Mouse (Mus musculus): ENCODE data around the gene Eml6.
"Not testable (repeated sequence)": the region's sequence is repeated elsewhere in the genome, so short reads cannot be mapped to it uniquely, and the experiment has no call there.

Eml6 gene

DNA sequence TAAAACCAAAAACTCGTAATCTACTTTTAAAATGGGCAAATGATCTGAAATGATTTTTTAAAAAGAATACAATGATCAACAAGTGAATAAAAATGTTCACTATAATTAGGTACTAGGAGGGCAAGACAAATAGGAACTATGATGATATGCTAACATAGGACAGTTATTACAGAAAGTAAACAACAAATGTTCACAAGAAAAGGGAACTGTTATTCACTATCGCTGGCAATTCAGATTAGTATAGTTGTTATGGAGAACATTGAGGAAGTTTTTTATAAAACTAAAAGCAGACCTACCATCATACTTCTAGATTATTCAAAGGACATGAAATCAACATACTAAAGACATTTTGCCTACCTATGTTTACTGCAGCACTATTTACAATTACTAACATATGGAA, 155.7 kb downstream of the Eml6 start:
- CTCF ChIA-PET, result interaction anchor here in 1 of 4 experiments (1.2 kb wide), 1 partner anchor 15 kb away, joined by 3 read pairs; no protein-coding TSS in a partner anchor
- POLR2A ChIA-PET, result interaction anchor here in 1 of 4 experiments (0.6 kb wide), 1 partner anchor 13 kb away, joined by 3 read pairs; no protein-coding TSS in a partner anchor

GRCm38 (mm10) chr11:29864269-29864668, 161.6 kb downstream of the Eml6 start:
- ChIA-PET CTCF (no interaction called here), POLR2A (no interaction called here)

DNA sequence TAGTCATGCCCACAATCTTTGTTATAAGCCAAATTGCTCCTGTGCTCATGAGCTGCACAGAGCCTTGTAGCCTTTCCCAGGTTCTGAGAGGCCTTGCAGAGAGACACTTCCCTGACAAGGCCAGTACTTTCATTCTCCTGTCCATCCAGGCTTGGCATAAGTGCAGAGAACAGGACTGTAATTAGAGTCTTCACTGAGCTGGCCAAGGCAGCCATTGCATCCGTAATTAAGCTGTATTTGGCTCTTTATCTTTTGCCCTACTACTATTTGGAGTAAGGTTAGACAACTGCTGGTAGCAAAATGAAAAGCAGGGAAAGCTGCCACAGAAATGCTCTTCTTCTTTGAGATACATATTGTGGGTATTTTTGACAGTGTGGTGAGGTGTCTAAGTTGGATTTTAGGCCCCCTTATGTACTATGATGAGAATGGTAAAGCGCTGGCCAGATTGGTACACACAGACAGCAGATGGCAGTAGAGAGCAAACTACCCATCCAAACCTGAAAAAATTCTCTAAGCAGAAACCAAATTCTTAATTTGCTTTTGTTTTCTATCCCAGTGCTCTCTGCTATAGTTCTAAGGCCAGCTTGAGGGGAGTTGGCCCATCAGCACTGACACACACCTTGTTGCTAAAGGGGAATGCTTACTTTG, 164.0 kb downstream of the Eml6 start:
- CTCF ChIA-PET, result interaction anchor here (0.5 to 2.3 kb wide), 12 partner anchors 11 to 361 kb away, joined by 3 to 10 read pairs (median 4); no protein-coding TSS in a partner anchor
- POLR2A ChIA-PET, result interaction anchor here in 2 of 4 experiments (0.6 to 1.4 kb wide), 4 partner anchors 101 to 671 kb away, joined by 3 to 14 read pairs (median 5); partner anchors contain the start of gene Prorsd1 (in 1 of the 2)

- CTCF ChIA-PET, result interaction anchor here (0.6 to 2.3 kb wide), 8 partner anchors 11 to 1770 kb away, joined by 3 to 10 read pairs (median 5); no protein-coding TSS in a partner anchor
- POLR2A ChIA-PET, result interaction anchor here in 1 of 4 experiments (0.7 kb wide), 1 partner anchor 672 kb away, joined by 6 read pairs; no protein-coding TSS in a partner anchor
Measured at GRCm38 (mm10) chr11:29861040-29861439, 164.8 kb downstream of the Eml6 start.

GRCm38 (mm10) chr11:29840606-29841227, 185.1 kb downstream of the Eml6 start:
- ChIA-PET CTCF (interaction anchor here in 2 of 4 experiments (0.7 kb wide), 2 partner anchors 22 to 39 kb away, joined by 3 to 4 read pairs; no protein-coding TSS in a partner anchor), POLR2A (interaction anchor here in 2 of 4 experiments (0.6 kb wide), 2 partner anchors 12 to 485 kb away, joined by 3 to 4 read pairs; no protein-coding TSS in a partner anchor)

GRCm38 (mm10) chr11:29839781-29840180, 186.1 kb downstream of the Eml6 start:
- CTCF ChIA-PET, result no interaction called here
- POLR2A ChIA-PET, result interaction anchor here in 1 of 4 experiments (0.8 kb wide), 1 partner anchor 314 kb away, joined by 3 read pairs; the partner anchor contains the start of gene Mtif2

GRCm38 (mm10) chr11:29837066-29837465, 188.8 kb downstream of the Eml6 start:
- POLR2A ChIA-PET, result no interaction called here

DNA sequence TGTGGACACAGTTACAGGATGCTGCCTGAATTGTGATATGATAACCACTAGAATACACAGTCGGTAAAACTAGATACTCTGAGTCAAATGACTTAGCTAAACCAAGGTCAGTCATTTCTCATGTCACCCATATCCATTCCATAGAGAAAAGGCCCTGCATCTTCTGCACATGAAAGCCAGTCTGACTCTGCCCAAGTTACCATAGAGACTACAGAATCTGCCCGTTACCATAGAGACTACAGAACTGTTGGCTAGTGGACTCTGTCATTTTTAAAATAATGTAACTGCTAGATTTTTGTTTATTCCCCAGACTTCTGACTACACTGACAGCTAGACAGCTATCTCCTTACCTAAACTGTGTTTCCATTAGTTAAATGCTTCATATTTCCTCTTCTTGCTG, 198.1 kb downstream of the Eml6 start:
- CTCF ChIA-PET, result no interaction called here
- POLR2A ChIA-PET, result no interaction called here

More at GRCm38 (mm10) chr11:29837066-29837465, 188.8 kb downstream of the Eml6 start:
- CTCF ChIA-PET, result no interaction called here

GRCm38 (mm10) chr11:29826001-29826400, 199.8 kb downstream of the Eml6 start:
- CTCF ChIA-PET, result no interaction called here
- POLR2A ChIA-PET, result interaction anchor here in 1 of 4 experiments (0.8 kb wide), 1 partner anchor 453 kb away, joined by 3 read pairs; the partner anchor contains the start of gene Ccdc88a

DNA sequence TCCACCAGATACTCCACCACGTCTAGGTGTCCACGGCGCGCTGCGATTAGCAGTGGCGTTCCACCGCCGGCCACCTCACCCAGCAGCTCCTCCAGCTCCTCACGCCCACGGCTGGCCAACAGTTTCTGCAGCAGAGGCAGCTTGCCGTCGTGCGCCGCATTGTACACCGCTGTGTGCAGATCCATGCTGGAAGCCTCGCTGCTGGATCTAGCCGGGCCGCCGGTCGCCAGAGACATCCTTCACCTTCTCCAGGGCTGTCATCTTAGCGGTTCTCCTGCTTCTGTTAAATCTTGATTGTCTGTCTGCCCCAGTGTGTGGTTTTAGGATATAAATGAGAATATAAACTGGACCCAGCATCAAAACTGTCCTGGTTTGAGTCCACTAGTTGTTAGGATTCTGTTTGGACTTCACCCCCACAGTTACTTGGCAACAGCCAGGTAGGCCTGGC, 200.5 kb downstream of the Eml6 start, which contains the start of gene 4931440F15Rik:
TSS of gene 4931440F15Rik (minus strand) at position 398 of the 448 bp plus-strand sequence.
- CTCF ChIA-PET, POLR2A ChIA-PET: not testable (repeated sequence)

- POLR2A ChIA-PET, result interaction anchor here in 1 of 4 experiments (1.1 kb wide), 1 partner anchor 276 kb away, joined by 3 read pairs; the partner anchor contains the start of genes Clhc1 and Rps27a
- CTCF ChIA-PET, result interaction anchor here in 1 of 4 experiments (1.1 kb wide), 1 partner anchor 38 kb away, joined by 3 read pairs; no protein-coding TSS in a partner anchor
Measured at GRCm38 (mm10) chr11:29824474-29825270, 201.2 kb downstream of the Eml6 start.

DNA sequence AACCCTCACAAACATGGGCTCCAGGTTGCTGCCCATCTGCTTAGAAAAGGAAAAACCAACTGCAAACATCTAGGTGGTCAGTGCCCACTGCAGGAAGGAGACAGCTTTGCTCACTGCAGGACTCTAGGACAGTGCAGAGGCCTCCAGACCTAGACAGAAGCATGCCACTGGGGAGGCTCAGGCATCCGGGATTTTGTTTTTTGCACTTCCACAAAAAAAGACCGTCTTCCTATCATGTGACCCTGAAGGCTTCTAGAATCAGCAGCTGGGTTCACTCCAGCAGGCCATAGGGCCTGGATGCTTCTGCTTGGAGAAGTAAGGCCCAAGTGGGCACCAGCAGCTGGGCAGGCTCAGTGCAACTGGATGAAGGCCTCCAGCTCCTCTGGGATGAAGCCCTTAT, 202.7 kb downstream of the Eml6 start:
- ChIA-PET CTCF (no interaction called here), POLR2A (no interaction called here)

- ChIA-PET POLR2A (no interaction called here), CTCF (no interaction called here)
Measured at GRCm38 (mm10) chr11:29815670-29816069, 210.2 kb downstream of the Eml6 start.

DNA sequence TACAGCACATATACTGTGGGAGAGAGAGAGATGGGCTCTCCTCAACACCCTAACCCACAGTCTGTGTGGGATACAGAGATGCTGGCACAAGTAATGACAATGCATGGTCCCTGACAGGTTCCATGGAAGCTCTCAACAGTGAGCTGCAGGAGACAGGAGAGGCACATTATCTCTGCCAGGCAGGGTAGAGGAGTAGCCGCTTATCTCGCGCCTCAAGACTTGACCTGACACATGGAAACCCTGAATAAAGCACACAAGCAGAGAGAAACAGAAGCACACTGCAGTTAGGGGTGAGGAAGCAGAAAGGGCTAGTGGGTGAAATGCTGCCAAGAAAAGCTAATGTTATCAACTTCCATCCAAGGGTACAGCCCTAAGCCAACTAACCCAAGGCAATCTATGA, 210.6 kb downstream of the Eml6 start:
- POLR2A ChIA-PET, result interaction anchor here in 2 of 4 experiments (0.5 to 0.7 kb wide), 2 partner anchors 110 to 144 kb away, joined by 3 to 5 read pairs; no protein-coding TSS in a partner anchor
- CTCF ChIA-PET, result no interaction called here

DNA sequence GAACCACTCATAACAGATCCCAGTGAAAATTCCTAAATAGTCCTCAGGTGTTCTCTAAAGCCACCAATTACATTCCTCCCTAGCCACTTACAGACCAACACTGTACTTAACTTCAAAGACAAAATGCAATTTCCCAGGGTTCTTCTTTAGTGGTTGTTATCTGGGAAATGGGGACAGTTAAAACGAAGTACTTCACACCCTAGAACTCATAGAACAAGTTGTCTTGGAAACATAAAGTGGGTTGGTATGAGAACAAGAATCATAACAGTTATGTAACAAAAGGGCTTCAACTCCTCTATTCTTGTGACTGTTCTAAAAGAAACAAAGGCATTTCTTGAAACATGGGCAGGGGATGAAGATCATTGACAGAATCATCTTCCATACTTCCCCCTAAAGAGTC, 212.6 kb downstream of the Eml6 start:
- POLR2A ChIA-PET, result no interaction called here
- CTCF ChIA-PET, result no interaction called here

DNA sequence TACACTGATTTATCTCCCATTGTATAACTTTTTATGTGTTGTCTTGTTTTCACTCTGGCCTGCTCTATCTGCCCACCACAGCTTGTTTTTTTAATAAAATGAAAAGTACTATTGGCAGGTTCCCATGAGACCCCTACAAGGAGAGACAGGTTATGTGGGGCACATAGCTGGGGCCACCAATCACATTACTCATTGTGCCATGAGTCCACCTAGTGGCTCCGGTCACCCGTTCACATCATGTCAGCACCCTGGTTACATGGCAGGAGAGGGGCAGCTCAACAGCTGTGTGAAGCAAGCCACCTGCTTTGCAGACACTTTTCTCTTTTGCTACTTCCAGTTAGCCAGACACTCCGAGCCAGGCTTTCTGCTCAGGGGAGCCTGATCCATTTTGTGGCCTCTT, 213.4 kb downstream of the Eml6 start:
- CTCF ChIA-PET, result interaction anchor here in 1 of 4 experiments (1.2 kb wide), 1 partner anchor 8 kb away, joined by 3 read pairs; no protein-coding TSS in a partner anchor
- POLR2A ChIA-PET, result no interaction called here

- ChIA-PET POLR2A (no interaction called here), CTCF (interaction anchor here in 1 of 4 experiments (1.2 kb wide), 1 partner anchor 52 kb away, joined by 3 read pairs; no protein-coding TSS in a partner anchor)
Measured at GRCm38 (mm10) chr11:29810324-29810723, 215.5 kb downstream of the Eml6 start.

DNA sequence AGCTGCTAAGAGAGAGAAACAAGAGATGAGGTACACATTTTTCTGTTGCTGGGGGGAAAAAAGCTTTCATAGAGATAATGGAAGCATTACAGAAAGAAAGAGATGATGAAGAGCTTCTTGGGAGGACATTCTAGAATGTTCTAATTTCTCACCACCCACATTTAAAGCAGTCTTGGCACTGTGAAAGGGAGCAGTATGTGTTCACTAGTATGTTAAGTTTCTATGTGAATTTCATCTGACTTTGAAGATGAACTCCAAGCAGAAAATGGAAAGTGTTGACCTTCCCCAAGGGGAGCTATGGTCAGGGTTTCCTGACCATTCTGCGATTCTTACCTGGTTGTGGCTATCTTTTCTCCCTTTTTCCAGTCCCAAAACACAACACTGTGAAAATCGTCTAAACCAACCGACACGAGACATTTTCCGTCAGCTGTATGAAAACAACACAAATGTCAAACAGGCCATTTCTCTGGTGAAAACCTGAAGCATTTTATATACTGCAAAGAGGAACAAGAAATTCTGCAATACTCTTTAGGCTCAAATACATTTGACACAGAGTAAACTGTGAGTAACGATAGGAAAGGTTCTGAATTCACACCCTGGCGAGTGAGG, 216.7 kb downstream of the Eml6 start:
- ChIA-PET CTCF (no interaction called here), POLR2A (interaction anchor here in 1 of 4 experiments (0.6 kb wide), 1 partner anchor 151 kb away, joined by 3 read pairs; no protein-coding TSS in a partner anchor)

All from embryonic stem cell, embryonic (primary cell).